Mouse (Mus musculus): ENCODE data around the gene Dusp10. TPM values are rescaled to one million over a fixed set of nuclear protein-coding genes. Genes with fewer than 3 reads are reported as not detected.

Dusp10 gene
- 13.6 and 16.4 TPM in 2 replicates for polyA plus RNA-seq (2012; rRNA removed)

DNA sequence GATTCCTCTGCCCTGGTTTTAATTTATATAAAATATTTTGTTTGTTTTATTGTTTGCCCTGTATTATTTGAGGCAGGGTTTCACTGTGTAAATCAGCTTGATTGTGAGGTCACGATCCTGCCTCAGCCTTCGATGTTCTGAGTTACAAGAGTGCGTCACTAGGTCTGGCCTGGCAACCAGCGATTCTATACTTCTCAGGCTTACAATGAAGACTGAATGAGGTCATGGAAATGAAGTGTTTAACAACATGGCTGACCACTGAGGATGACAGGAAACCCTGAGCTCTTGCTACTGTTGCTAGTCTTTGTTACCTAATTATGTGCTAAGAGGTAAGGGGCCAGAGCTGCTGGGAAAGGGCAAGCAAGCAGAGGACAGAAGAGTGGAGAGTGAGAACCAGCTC is at the start of gene Dusp10:
TSS of gene Dusp10 (plus strand) at position 197 of the 400 bp plus-strand sequence.
- 88% methylated on average over 4 of the region's 4 CpGs for WGBS
- no peaks in the 10 kb centered on the region for H3K4me1 ChIP-seq (ENCODE audit: control insufficient read depth, insufficient read depth, low read length)
- TF ChIP-seq POLR2A (IDR thresholded peaks at IDR 0.05; ENCODE audit: borderline replicate concordance, extremely low read depth, low read depth, low read length) (no peak), CTCF (IDR thresholded peaks at IDR 0.05; ENCODE audit: insufficient read depth, low read length) (no peak)
- no peak for DNase-seq
- H3K4me3 ChIP-seq (replicated peaks; ENCODE audit: extremely low read depth, low read depth, low read length): no peak within 1 kb of the TSS

DNA sequence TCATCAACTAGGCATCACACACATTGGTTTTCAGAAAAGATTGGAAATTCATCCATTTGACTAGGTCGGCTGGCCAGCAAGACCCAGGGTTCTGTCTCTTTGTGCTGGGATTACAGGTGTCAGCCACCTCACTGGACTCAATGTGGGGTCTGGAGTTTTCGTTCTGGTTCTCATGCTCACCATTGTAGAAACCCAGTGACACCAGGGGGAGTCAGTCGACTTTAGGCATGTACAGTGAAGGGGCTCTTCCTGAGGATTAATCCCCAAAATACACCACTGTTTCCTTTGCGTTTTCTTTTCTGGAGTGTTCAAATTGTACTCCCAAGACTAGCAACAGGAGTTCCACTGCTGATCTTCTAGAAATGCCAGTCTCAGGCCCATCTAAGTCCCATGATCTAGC is 47.8 kb upstream of the Dusp10 start:
- no peak for DNase-seq
- 73% methylated on average over 4 of the region's 4 CpGs for WGBS
- H3K4me3 ChIP-seq (replicated peaks; ENCODE audit: extremely low read depth, low read depth, low read length): no peak overlapping the region
- no peaks in the 10 kb centered on the region for H3K4me1 ChIP-seq (ENCODE audit: control insufficient read depth, insufficient read depth, low read length)
- TF ChIP-seq POLR2A (IDR thresholded peaks at IDR 0.05; ENCODE audit: borderline replicate concordance, extremely low read depth, low read depth, low read length): no peak
- no peak for TF ChIP-seq CTCF (IDR thresholded peaks at IDR 0.05; ENCODE audit: insufficient read depth, low read length)

DNA sequence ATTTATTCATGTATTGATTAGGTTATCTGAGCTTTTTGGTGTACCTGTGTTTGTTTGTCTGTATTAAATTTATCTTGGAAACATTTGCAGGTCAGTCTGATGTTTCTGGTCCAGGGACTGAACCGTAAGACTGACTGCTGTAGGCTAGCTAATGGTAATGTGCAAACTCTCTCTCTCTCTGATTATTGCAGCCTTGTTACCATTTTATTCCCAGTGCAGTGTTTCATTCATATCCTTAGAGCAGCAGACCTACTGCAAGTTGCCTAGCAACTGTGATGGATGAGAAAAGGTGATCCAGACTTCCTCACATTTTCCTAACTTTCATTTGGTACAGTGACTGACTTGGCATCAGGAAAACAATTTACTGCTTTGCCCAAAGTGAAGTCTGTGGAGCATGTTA is 43.8 kb upstream of the Dusp10 start:
- TF ChIP-seq POLR2A (IDR thresholded peaks at IDR 0.05; ENCODE audit: borderline replicate concordance, extremely low read depth, low read depth, low read length): no peak
- no peak for TF ChIP-seq CTCF (IDR thresholded peaks at IDR 0.05; ENCODE audit: insufficient read depth, low read length)
- no peaks in the 10 kb centered on the region for H3K4me1 ChIP-seq (ENCODE audit: control insufficient read depth, insufficient read depth, low read length)
- H3K4me3 ChIP-seq (replicated peaks; ENCODE audit: extremely low read depth, low read depth, low read length): no peak overlapping the region
- no peak for DNase-seq
- 79% methylated on average over 1 of the region's 1 CpGs for WGBS

DNA sequence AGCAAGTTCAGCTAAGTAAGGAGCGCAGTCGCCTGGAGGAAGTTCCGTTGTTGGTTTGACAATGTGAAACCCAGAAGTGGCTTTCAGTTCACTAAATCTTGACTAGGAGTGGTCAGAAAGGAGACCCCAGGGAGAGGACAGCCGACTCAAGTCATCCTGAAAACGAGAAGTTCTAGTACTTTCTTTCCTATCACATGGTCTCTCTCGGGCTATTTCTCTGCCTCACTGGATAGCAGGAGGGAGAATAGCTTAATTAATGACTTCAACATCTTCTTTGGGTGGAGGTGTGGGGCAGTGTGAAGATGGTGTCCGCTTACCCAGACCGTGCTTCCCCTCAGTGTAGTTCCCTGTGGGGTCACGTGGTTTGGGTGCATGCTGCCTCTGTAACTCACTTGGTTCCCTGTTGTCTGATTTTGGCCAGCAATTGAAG is 33.3 kb upstream of the Dusp10 start:
- WGBS: 77% methylated on average over 9 of the region's 9 CpGs
- no peak for TF ChIP-seq POLR2A (IDR thresholded peaks at IDR 0.05; ENCODE audit: borderline replicate concordance, extremely low read depth, low read depth, low read length)
- TF ChIP-seq CTCF (IDR thresholded peaks at IDR 0.05; ENCODE audit: insufficient read depth, low read length): no peak
- DNase-seq: no peak
- H3K4me1 ChIP-seq (ENCODE audit: control insufficient read depth, insufficient read depth, low read length): peaks cover 6% of the 10 kb centered on the region
- no peak overlapping the region for H3K4me3 ChIP-seq (replicated peaks; ENCODE audit: extremely low read depth, low read depth, low read length)

DNA sequence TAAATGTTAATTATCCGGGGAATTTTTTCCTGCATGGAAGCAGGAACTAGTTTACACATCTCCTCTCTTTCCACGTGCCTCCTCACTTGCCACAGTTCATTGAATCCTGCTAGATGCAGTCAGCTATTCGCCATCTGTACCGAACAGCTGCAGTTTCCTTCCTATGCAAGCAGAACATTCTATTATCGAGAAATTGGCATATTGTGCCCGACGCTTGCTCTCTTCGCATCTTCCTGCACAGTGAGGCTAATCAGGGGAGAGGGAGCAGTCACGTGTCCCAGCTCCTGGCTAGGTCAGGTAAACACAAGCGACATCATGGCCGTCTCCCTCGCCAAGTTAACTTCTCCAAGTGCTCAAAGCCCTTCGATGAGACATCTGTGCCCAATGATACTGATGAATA is 31.0 kb upstream of the Dusp10 start:
- Histone ChIP-seq H3K4me3 (replicated peaks; ENCODE audit: extremely low read depth, low read depth, low read length) (no peak overlapping the region), H3K4me1 (ENCODE audit: control insufficient read depth, insufficient read depth, low read length) (peaks cover 6% of the 10 kb centered on the region)
- DNase-seq: no peak
- WGBS: 15% methylated on average over 13 of the region's 13 CpGs
- TF ChIP-seq POLR2A (IDR thresholded peaks at IDR 0.05; ENCODE audit: borderline replicate concordance, extremely low read depth, low read depth, low read length): no peak
- TF ChIP-seq CTCF (IDR thresholded peaks at IDR 0.05; ENCODE audit: insufficient read depth, low read length): no peak

DNA sequence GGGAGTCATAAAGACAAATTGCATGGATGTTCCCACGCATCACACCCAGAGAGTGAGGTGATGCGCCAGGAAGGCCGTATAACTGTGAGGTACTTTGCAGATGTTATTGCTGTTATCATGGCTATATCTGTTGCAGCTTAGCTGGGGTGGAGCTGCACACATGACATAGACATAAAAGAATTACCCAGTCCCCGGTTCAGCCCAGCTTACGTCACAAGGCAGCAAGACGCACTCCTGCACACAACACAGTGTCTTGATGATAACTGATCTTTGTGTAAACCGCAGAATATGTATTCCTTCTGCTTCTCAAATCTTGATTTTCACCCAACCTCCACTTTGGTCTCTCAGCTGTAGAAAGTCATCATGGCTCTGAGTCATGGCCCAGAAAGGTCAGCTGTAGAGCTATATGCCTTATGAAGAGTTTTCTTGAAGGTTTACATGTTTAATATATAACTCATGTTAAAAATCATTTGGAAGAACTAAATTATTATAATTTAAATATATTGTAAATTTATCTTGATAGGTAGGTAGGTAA is 25.3 kb upstream of the Dusp10 start:
- DNase-seq: no peak
- H3K4me3 ChIP-seq (replicated peaks; ENCODE audit: extremely low read depth, low read depth, low read length): no peak overlapping the region
- peaks cover 4% of the 10 kb centered on the region for H3K4me1 ChIP-seq (ENCODE audit: control insufficient read depth, insufficient read depth, low read length)
- WGBS: 86% methylated on average over 7 of the region's 7 CpGs
- TF ChIP-seq CTCF (IDR thresholded peaks at IDR 0.05; ENCODE audit: insufficient read depth, low read length) (no peak), POLR2A (IDR thresholded peaks at IDR 0.05; ENCODE audit: borderline replicate concordance, extremely low read depth, low read depth, low read length) (no peak)

DNA sequence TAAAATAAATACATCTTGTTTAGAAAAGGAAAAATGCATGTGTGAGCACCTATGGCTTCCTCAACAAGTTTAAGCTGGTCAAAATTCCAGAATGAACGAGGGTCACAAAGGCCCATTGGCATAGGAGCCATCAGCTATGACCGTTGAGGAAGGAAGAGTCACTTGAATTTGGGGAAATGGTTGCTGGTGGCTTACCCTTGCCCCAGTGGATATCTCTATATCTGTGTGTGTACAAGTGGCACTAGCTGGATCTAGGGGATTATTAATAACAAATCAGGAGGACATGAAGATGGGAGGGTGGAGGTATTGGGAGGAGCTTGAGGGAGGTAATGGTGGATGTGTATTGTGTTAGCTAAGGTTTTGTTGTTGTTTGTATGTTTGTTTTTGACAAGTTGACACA is 21.2 kb upstream of the Dusp10 start:
- no peak for DNase-seq
- TF ChIP-seq CTCF (IDR thresholded peaks at IDR 0.05; ENCODE audit: insufficient read depth, low read length): no peak
- TF ChIP-seq POLR2A (IDR thresholded peaks at IDR 0.05; ENCODE audit: borderline replicate concordance, extremely low read depth, low read depth, low read length): no peak
- Histone ChIP-seq H3K4me3 (replicated peaks; ENCODE audit: extremely low read depth, low read depth, low read length) (no peak overlapping the region), H3K4me1 (ENCODE audit: control insufficient read depth, insufficient read depth, low read length) (no peaks in the 10 kb centered on the region)
- WGBS: 85% methylated on average over 2 of the region's 2 CpGs

DNA sequence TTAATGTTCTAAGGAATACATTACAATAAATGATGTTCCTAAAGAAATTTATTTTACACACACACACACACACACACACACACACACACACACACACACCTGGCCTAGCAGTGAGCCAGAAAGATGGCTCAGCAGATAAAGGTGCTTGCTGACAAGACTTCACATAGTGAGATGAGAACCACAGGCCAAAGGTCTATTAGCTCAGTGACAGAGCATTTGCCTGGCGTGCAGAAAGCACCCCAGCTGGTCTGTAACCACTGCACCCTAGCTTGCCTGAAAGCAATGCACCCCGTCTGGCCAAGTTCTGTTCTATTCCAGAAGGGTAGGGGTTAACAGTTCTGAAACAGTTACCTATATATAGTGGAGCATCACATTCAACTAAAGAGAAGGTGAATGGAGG is 15.9 kb upstream of the Dusp10 start:
- TF ChIP-seq POLR2A (IDR thresholded peaks at IDR 0.05; ENCODE audit: borderline replicate concordance, extremely low read depth, low read depth, low read length) (no peak), CTCF (IDR thresholded peaks at IDR 0.05; ENCODE audit: insufficient read depth, low read length) (no peak)
- Histone ChIP-seq H3K4me3 (replicated peaks; ENCODE audit: extremely low read depth, low read depth, low read length) (no peak overlapping the region), H3K4me1 (ENCODE audit: control insufficient read depth, insufficient read depth, low read length) (no peaks in the 10 kb centered on the region)
- DNase-seq: no peak
- WGBS: 80% methylated on average over 2 of the region's 2 CpGs

DNA sequence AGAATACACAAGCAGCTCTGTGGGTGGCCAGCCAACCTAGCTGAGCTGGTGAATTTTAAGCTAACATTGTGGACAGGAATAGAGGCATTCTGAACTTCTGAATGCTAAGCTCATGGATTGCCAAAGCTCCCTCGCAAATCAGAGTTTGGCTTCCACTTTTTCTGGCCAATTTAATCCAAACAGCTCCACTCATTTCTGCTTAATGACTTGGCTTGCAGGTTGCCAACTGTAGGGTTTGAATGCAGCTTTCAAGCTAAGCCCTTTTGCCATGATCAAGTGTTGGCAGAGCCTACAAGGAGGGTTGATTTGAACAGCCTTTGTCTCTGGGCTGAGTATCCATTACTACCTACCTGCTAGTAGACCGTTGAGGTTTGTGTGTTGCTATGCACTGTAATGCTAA is 10.6 kb upstream of the Dusp10 start:
- TF ChIP-seq POLR2A (IDR thresholded peaks at IDR 0.05; ENCODE audit: borderline replicate concordance, extremely low read depth, low read depth, low read length) (no peak), CTCF (IDR thresholded peaks at IDR 0.05; ENCODE audit: insufficient read depth, low read length) (no peak)
- 72% methylated on average over 2 of the region's 2 CpGs for WGBS
- no peak for DNase-seq
- Histone ChIP-seq H3K4me3 (replicated peaks; ENCODE audit: extremely low read depth, low read depth, low read length) (no peak overlapping the region), H3K4me1 (ENCODE audit: control insufficient read depth, insufficient read depth, low read length) (no peaks in the 10 kb centered on the region)

DNA sequence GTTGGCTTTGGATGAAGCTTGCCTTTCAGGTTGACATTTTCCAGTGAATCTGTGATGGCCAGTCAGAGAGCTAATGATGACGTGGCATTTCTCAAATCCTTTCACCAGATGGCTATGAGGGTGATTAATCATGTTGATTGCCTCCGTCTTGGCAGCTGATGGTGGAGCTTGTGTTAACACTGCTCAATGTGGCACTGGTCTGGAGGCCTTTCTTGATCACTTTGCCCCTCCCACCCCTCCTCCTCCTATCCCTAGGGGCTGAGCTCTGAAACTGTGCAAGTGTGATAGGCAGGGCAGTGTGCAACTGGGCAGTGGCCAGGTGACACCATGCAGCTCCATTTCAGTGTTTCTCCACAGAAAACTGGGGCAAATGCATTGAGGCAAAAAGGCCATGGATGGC is 8.8 kb upstream of the Dusp10 start:
- 69% methylated on average over 2 of the region's 2 CpGs for WGBS
- no peak for DNase-seq
- TF ChIP-seq CTCF (IDR thresholded peaks at IDR 0.05; ENCODE audit: insufficient read depth, low read length): no peak
- H3K4me1 ChIP-seq (ENCODE audit: control insufficient read depth, insufficient read depth, low read length): no peaks in the 10 kb centered on the region
- no peak overlapping the region for H3K4me3 ChIP-seq (replicated peaks; ENCODE audit: extremely low read depth, low read depth, low read length)
